Mouse (Mus musculus): ENCODE data around the gene Ier3.

GRCm38 (mm10) chr17:35808073-35808472 lies 13.4 kb upstream of the Ier3 start:
- TF ChIP-seq CTCF (IDR thresholded peaks at IDR 0.05; ENCODE audit: borderline replicate concordance, extremely low read depth, insufficient read depth, insufficient read length), result no peak
- TF ChIP-seq POLR2A (IDR thresholded peaks at IDR 0.05; ENCODE audit: borderline replicate concordance, extremely low read depth, insufficient read depth, insufficient read length, poor library complexity, severe bottlenecking), result no peak
